Mouse (Mus musculus) kidney, postnatal 36 days (tissue): ENCODE measurements around the gene Brd9.
A peak's percentile ranks its signal among the peaks of the same experiment; 100 is the strongest.

Source experiments
- DNase-seq, 2 experiments: peaks; one replicate each; pipeline ENCODE4 v3.0.0; 2021 to 2022; ENCODE audit warnings: mixed read lengths in 2 of 2

Brd9 gene

GRCm38 (mm10) chr13:73937321-73938176 lies at the start of gene Brd9, which contains the start of gene Trip13:
Gene Brd9, plus strand, starts transcription at chr13:73937811.
Gene Trip13, minus strand, starts transcription at chr13:73937784.
- peak; percentile 88 to 96 for DNase-seq

- DNase-seq = peak; percentile 54 to 60
These were observed 45.0 kb upstream of the Brd9 start for GRCm38 (mm10) chr13:73892493-73893178.

- DNase-seq = peak in 1 of 2 experiments; percentile 45
These were observed 40.0 kb upstream of the Brd9 start for GRCm38 (mm10) chr13:73897561-73897960.

GRCm38 (mm10) chr13:73907136-73907535 lies 30.5 kb upstream of the Brd9 start:
- DNase-seq = no peak

GRCm38 (mm10) chr13:73907683-73908412 lies 29.8 kb upstream of the Brd9 start:
- DNase-seq = peak; percentile 33 to 63

- DNase-seq = no peak
These were observed 24.5 kb upstream of the Brd9 start for GRCm38 (mm10) chr13:73913066-73913465.

GRCm38 (mm10) chr13:73932201-73932600 lies 5.4 kb upstream of the Brd9 start:
- no peak for DNase-seq

GRCm38 (mm10) chr13:73936938-73937320 lies 682 bp upstream of the Brd9 start:
- DNase-seq = no peak

GRCm38 (mm10) chr13:73938177-73938560 lies 558 bp downstream of the Brd9 start:
- DNase-seq = no peak

GRCm38 (mm10) chr13:73939101-73939500 lies 1.5 kb downstream of the Brd9 start:
- no peak for DNase-seq

GRCm38 (mm10) chr13:73944606-73945005 lies 7.0 kb downstream of the Brd9 start:
- no peak for DNase-seq

- no peak for DNase-seq
These were observed 16.0 kb downstream of the Brd9 start for GRCm38 (mm10) chr13:73953551-73954130.

- DNase-seq = no peak
These were observed 17.1 kb downstream of the Brd9 start for GRCm38 (mm10) chr13:73954666-73955065.

- no peak for DNase-seq
These were observed 17.9 kb downstream of the Brd9 start for GRCm38 (mm10) chr13:73955531-73955930.

GRCm38 (mm10) chr13:73960117-73960652 lies 22.6 kb downstream of the Brd9 start:
- no peak for DNase-seq

- DNase-seq = no peak
These were observed 23.6 kb downstream of the Brd9 start for GRCm38 (mm10) chr13:73961177-73961576.

- no peak for DNase-seq
These were observed 25.9 kb downstream of the Brd9 start, which contains the start of gene Zdhhc11 for GRCm38 (mm10) chr13:73963551-73963950. Gene Zdhhc11, plus strand, starts transcription at chr13:73963851.

- peak; percentile 72 to 89 for DNase-seq
These were observed 33.2 kb downstream of the Brd9 start for GRCm38 (mm10) chr13:73970545-73971448.

- DNase-seq = no peak
These were observed 36.9 kb downstream of the Brd9 start for GRCm38 (mm10) chr13:73974523-73974922.

- no peak for DNase-seq
These were observed 39.3 kb downstream of the Brd9 start for GRCm38 (mm10) chr13:73976935-73977334.

- DNase-seq = no peak
These were observed 52.7 kb downstream of the Brd9 start for GRCm38 (mm10) chr13:73990325-73990724.
